Mouse (Mus musculus): ENCODE measurements at regions not wholly inside any gene's neighbourhood (a gene's known extent, or its start where the extent isn't known, plus 50 kb on each side); places are given as distances from the start of the nearest gene placed in this dataset.

DNA sequence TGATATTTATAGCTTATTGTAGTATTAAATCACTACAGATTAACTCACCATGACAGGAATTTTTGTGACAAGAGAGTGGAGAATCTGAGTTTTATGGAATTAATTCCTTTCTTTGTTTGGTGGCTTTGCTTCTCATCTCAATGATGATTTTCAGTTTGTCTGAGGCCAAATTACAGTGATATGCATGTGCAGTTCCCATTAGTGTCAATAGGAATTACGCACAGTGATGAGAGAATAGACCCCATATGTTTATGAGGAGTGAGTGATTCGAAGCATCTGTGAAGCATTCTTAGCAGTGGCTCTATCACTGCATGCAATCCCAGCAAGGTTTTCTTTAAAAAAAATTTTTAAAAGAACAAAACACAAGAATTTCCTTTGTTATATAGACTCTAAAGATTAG lies 225.0 kb upstream of the Dph6 start:
- H3K36me3 ChIP-seq (ENCODE audit: control insufficient read depth, insufficient read depth) = no peaks in the 10 kb centered on the region
- H3K27me3 ChIP-seq (ENCODE audit: control insufficient read depth, insufficient read depth, insufficient read length) = no peaks in the 10 kb centered on the region
- TF ChIP-seq MYOG (IDR thresholded peaks at IDR 0.05; ENCODE audit: control insufficient read depth in 1 of 3, insufficient read depth in 1 of 3, insufficient read length in 2 of 3, low read depth in 2 of 3) = no peak
- TF ChIP-seq REST (IDR thresholded peaks at IDR 0.05; ENCODE audit: insufficient read depth, insufficient read length) = no peak
- TF ChIP-seq CEBPB (IDR thresholded peaks at IDR 0.05; ENCODE audit: insufficient read depth, poor library complexity, severe bottlenecking) = no peak
- TF ChIP-seq MAX (IDR thresholded peaks at IDR 0.05; ENCODE audit: low read depth) = no peak
- no peak for TF ChIP-seq POLR2AphosphoS2 (IDR thresholded peaks at IDR 0.05; ENCODE audit: insufficient read length, low read depth)
- TF ChIP-seq POLR2A (IDR thresholded peaks at IDR 0.05; ENCODE audit: insufficient read length, low read depth) = no peak
- no peak for TF ChIP-seq TCF12 (IDR thresholded peaks at IDR 0.05; ENCODE audit: insufficient read depth, poor library complexity, severe bottlenecking)
- TF ChIP-seq SRF (IDR thresholded peaks at IDR 0.05; ENCODE audit: control insufficient read depth, insufficient read length, low read depth) = no peak
- TF ChIP-seq TCF3 (IDR thresholded peaks at IDR 0.05; ENCODE audit: insufficient read length, low read depth) = no peak
- TF ChIP-seq USF1 (IDR thresholded peaks at IDR 0.05; ENCODE audit: low read depth) = no peak
- TF ChIP-seq MYOD1 (IDR thresholded peaks at IDR 0.05; ENCODE audit: control insufficient read depth in 1 of 3, insufficient read length in 2 of 3, low read depth in 2 of 3) = no peak
- no peak for TF ChIP-seq E2F4 (IDR thresholded peaks at IDR 0.05; ENCODE audit: insufficient read depth)
- no peak overlapping the region for H3K4me3 ChIP-seq
- no peaks in the 10 kb centered on the region for H3K79me2 ChIP-seq (ENCODE audit: control insufficient read depth, insufficient read depth)
- no peak overlapping the region for H3ac ChIP-seq (ENCODE audit: control insufficient read depth, insufficient read length)
- no peak overlapping the region for H3K4me2 ChIP-seq (ENCODE audit: low read depth)

DNA sequence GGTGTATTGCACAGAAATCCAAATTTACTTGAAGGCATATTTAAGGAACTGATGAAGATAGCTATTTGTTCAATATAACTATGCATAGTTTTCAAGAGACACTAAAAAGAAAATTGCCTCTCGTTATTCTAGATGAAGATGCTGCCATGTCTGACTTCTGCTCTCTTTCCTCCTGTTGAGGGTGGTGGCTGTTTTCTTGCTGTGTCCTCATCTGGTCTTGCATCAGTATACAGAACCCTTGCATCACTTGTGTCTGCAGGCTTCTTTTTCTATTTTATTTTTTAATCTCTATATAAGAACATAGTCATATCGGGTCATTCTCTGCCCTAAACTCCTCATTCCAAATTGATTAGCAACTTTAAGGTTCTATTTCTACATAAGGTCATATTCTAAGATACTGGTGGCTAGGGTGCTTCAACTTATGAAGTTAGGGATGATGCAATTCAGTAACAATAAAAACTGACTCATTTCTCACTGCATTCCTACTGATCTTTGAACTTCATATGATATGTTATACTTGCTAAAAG lies 231.0 kb upstream of the Dph6 start:
- peak overlapping the region; percentile 15 for H3K4me2 ChIP-seq (ENCODE audit: low read depth)
- H3ac ChIP-seq (ENCODE audit: control insufficient read depth, insufficient read length) = no peak overlapping the region
- H3K36me3 ChIP-seq (ENCODE audit: control insufficient read depth, insufficient read depth) = no peaks in the 10 kb centered on the region
- H3K79me2 ChIP-seq (ENCODE audit: control insufficient read depth, insufficient read depth) = no peaks in the 10 kb centered on the region
- H3K27me3 ChIP-seq (ENCODE audit: control insufficient read depth, insufficient read depth, insufficient read length) = no peaks in the 10 kb centered on the region
- no peak overlapping the region for H3K4me3 ChIP-seq
- peak; percentile 98 for TF ChIP-seq CEBPB (IDR thresholded peaks at IDR 0.05; ENCODE audit: insufficient read depth, poor library complexity, severe bottlenecking)
- no peak for TF ChIP-seq E2F4 (IDR thresholded peaks at IDR 0.05; ENCODE audit: insufficient read depth)
- TF ChIP-seq MAX (IDR thresholded peaks at IDR 0.05; ENCODE audit: low read depth) = peak; percentile 65
- no peak for TF ChIP-seq REST (IDR thresholded peaks at IDR 0.05; ENCODE audit: insufficient read depth, insufficient read length)
- no peak for TF ChIP-seq TCF3 (IDR thresholded peaks at IDR 0.05; ENCODE audit: insufficient read length, low read depth)

DNA sequence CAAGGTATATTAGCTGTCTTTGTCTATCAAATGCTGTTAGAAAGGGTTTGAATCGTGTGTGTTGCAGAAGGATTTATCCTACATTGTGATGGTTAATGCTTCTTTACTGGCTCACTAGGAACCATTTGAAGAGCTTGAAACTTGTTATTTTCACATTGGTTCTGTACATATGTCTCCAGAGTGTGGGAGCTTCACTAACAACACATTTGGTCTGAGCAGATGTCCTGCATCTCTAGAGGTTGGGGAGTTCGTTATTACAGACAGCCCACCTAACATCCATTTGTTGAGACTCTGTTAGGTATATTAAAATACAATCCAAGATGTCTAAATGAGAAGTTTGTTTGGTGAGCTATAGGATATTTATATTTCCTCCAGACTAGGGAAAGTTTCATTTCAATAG lies 244.0 kb upstream of the Dph6 start:
- no peak for TF ChIP-seq MYOD1 (IDR thresholded peaks at IDR 0.05; ENCODE audit: control insufficient read depth in 1 of 3, insufficient read length in 2 of 3, low read depth in 2 of 3)
- no peak for TF ChIP-seq REST (IDR thresholded peaks at IDR 0.05; ENCODE audit: insufficient read depth, insufficient read length)
- no peak for TF ChIP-seq CEBPB (IDR thresholded peaks at IDR 0.05; ENCODE audit: insufficient read depth, poor library complexity, severe bottlenecking)
- no peak for TF ChIP-seq TCF3 (IDR thresholded peaks at IDR 0.05; ENCODE audit: insufficient read length, low read depth)
- no peak for TF ChIP-seq MYOG (IDR thresholded peaks at IDR 0.05; ENCODE audit: control insufficient read depth in 1 of 3, insufficient read depth in 1 of 3, insufficient read length in 2 of 3, low read depth in 2 of 3)
- TF ChIP-seq POLR2AphosphoS2 (IDR thresholded peaks at IDR 0.05; ENCODE audit: insufficient read length, low read depth) = no peak
- TF ChIP-seq POLR2A (IDR thresholded peaks at IDR 0.05; ENCODE audit: insufficient read length, low read depth) = no peak
- H3ac ChIP-seq (ENCODE audit: control insufficient read depth, insufficient read length) = no peak overlapping the region
- H3K79me2 ChIP-seq (ENCODE audit: control insufficient read depth, insufficient read depth) = no peaks in the 10 kb centered on the region
- no peaks in the 10 kb centered on the region for H3K36me3 ChIP-seq (ENCODE audit: control insufficient read depth, insufficient read depth)
- no peaks in the 10 kb centered on the region for H3K27me3 ChIP-seq (ENCODE audit: control insufficient read depth, insufficient read depth, insufficient read length)
- H3K4me3 ChIP-seq = no peak overlapping the region
- H3K4me2 ChIP-seq (ENCODE audit: low read depth) = no peak overlapping the region

DNA sequence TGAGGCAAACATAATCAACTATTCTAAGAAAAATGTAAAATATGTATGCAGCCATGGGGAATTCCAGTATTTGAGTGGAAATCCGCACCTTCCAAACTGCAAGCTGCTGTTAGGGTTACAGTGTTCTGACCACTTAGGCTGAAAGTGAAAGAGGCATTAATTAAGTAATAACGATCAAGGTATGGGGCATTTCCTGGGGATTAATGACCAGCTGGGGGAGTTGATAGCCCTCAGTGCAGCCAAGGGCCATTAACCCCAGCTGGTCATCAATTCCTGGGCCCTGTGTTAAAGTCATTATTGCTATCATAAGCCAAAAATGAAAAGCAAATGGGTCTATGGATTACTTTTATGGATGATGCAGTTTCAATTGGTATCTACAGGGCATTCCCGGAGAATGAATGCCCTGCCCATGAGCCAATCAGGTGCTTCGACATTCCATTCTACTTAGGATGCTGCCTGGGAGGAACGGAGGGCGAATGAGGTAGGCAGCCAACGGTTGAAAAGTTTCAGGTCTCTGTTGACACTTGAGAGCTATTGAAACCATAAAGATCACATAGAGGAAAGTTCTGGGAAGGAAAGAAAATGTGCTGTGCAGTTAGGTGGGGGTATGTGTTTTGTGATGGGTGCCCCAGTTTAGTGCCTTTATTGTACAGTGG lies 257.2 kb upstream of the Dph6 start:
- Histone ChIP-seq H3K27me3 (ENCODE audit: control insufficient read depth, insufficient read depth, insufficient read length) (no peaks in the 10 kb centered on the region), H3K79me2 (ENCODE audit: control insufficient read depth, insufficient read depth) (no peaks in the 10 kb centered on the region), H3K4me2 (ENCODE audit: low read depth) (no peak overlapping the region), H3K36me3 (ENCODE audit: control insufficient read depth, insufficient read depth) (no peaks in the 10 kb centered on the region), H3ac (ENCODE audit: control insufficient read depth, insufficient read length) (no peak overlapping the region), H3K4me3 (no peak overlapping the region)
- TF ChIP-seq MAX (IDR thresholded peaks at IDR 0.05; ENCODE audit: low read depth) (no peak), CEBPB (IDR thresholded peaks at IDR 0.05; ENCODE audit: insufficient read depth, poor library complexity, severe bottlenecking) (no peak), TCF3 (IDR thresholded peaks at IDR 0.05; ENCODE audit: insufficient read length, low read depth) (no peak), MYOG (IDR thresholded peaks at IDR 0.05; ENCODE audit: control insufficient read depth in 1 of 3, insufficient read depth in 1 of 3, insufficient read length in 2 of 3, low read depth in 2 of 3) (no peak), SRF (IDR thresholded peaks at IDR 0.05; ENCODE audit: control insufficient read depth, insufficient read length, low read depth) (no peak), MYOD1 (IDR thresholded peaks at IDR 0.05; ENCODE audit: control insufficient read depth in 1 of 3, insufficient read length in 2 of 3, low read depth in 2 of 3) (no peak), POLR2AphosphoS2 (IDR thresholded peaks at IDR 0.05; ENCODE audit: insufficient read length, low read depth) (no peak), E2F4 (IDR thresholded peaks at IDR 0.05; ENCODE audit: insufficient read depth) (no peak)

DNA sequence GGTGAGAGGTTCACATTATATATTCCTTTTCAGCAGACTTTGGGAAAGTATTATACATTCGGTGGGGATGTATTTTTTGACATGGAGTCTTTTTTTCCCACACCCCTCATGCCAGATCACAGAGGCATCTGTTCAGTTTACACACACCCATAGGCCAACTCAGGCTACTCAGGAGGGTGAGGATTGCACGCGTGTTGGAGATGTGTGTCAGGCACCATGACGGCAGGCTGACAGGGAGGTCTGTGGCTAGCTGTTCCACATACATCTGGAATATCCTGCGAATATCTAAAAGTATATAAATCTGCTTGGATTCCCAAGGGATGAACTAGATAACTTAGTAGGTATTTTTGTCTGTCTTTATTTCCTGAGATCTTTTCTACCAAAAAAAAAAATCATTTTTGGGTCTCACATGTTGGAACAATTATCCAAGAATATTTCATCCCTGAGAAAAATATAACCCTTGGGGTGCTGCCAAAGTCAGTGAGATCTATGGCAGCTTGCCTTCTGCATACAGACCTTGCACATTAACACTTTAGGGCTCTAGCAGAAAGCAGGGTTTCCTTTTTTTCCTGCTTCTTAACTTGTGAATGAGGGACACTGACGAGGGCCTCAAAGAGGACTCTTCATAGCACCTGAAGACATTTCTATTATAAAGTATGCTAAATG lies 260.4 kb upstream of the Dph6 start:
- Histone ChIP-seq H3K27me3 (ENCODE audit: control insufficient read depth, insufficient read depth, insufficient read length) (no peaks in the 10 kb centered on the region), H3ac (ENCODE audit: control insufficient read depth, insufficient read length) (no peak overlapping the region), H3K36me3 (ENCODE audit: control insufficient read depth, insufficient read depth) (no peaks in the 10 kb centered on the region), H3K4me3 (no peak overlapping the region), H3K4me2 (ENCODE audit: low read depth) (no peak overlapping the region), H3K79me2 (ENCODE audit: control insufficient read depth, insufficient read depth) (no peaks in the 10 kb centered on the region)
- TF ChIP-seq MYOD1 (IDR thresholded peaks at IDR 0.05; ENCODE audit: control insufficient read depth in 1 of 3, insufficient read length in 2 of 3, low read depth in 2 of 3) (no peak), REST (IDR thresholded peaks at IDR 0.05; ENCODE audit: insufficient read depth, insufficient read length) (no peak), CEBPB (IDR thresholded peaks at IDR 0.05; ENCODE audit: insufficient read depth, poor library complexity, severe bottlenecking) (no peak), E2F4 (IDR thresholded peaks at IDR 0.05; ENCODE audit: insufficient read depth) (no peak), MYOG (IDR thresholded peaks at IDR 0.05; ENCODE audit: control insufficient read depth in 1 of 3, insufficient read depth in 1 of 3, insufficient read length in 2 of 3, low read depth in 2 of 3) (no peak), SRF (IDR thresholded peaks at IDR 0.05; ENCODE audit: control insufficient read depth, insufficient read length, low read depth) (no peak), TCF12 (IDR thresholded peaks at IDR 0.05; ENCODE audit: insufficient read depth, poor library complexity, severe bottlenecking) (no peak), USF1 (IDR thresholded peaks at IDR 0.05; ENCODE audit: low read depth) (no peak), TCF3 (IDR thresholded peaks at IDR 0.05; ENCODE audit: insufficient read length, low read depth) (no peak), POLR2A (IDR thresholded peaks at IDR 0.05; ENCODE audit: insufficient read length, low read depth) (no peak)

Measured in myocyte (in vitro differentiated cells).